Mouse (Mus musculus): ENCODE measurements around the gene Prf1. TPM values are rescaled to one million over a fixed set of nuclear protein-coding genes. Genes with fewer than 3 reads are reported as not detected.

The Prf1 gene
- total and polyA plus RNA-seq, 3 experiments: 0.39 to 0.93 (median 0.43) TPM

DNA sequence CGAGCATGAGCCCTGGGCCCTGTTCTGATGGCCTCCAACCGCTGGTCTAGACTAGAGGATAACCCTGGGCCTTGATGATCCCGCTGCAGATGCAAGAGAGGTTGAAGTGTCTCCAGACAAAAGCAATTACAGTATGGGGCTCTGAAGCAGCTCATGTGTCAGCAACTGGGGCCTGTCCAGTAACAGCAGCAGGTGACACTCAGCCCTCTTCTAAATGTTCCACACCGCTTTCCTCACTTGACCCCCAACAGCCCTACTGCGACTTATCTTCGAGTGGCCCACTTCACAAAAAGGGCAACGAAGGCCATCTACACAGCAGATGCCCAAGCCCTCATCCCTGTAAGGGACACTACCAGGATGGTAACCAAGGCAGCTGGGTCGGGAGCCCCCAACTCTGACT, 47.5 kb downstream of the Prf1 start:
- H3K79me2 ChIP-seq (replicated peaks; ENCODE audit: control insufficient read depth, extremely low read depth, insufficient read depth, poor library complexity, severe bottlenecking): no peaks in the 10 kb centered on the region
- H3K4me2 ChIP-seq (ENCODE audit: insufficient read depth, low read depth, poor library complexity, severe bottlenecking): no peak overlapping the region
- no peaks in the 10 kb centered on the region for H3K27me3 ChIP-seq (replicated peaks)
- no peak overlapping the region for H3K4me3 ChIP-seq (replicated peaks in 1 of 3; ENCODE audit: low read depth in 2 of 3, low read length in 2 of 3, poor library complexity in 1 of 3)
- H3K36me3 ChIP-seq (replicated peaks in 1 of 2; ENCODE audit: control insufficient read depth in 1 of 2, insufficient read depth in 1 of 2, low read length in 1 of 2): peaks cover 0 to 13% of the 10 kb centered on the region in 2 experiments
- no peak overlapping the region for H3K9ac ChIP-seq (ENCODE audit: insufficient read depth, low read depth)
- dilution Hi-C loops (cut with MboI; ENCODE audit: extremely low pct_ligation_motif_present, extremely low pct_unique_long_range_greater_than_20kb, low sequenced_read_pairs) (no loop called here), in situ Hi-C loops (cut with MboI; ENCODE audit: low pct_ligation_motif_present, low pct_unique_long_range_greater_than_20kb, low sequenced_read_pairs) (loop anchor here (25.0 kb wide), 1 partner anchor 317 kb away; no protein-coding TSS in a partner anchor)
- TF ChIP-seq MEF2A (IDR thresholded peaks at IDR 0.05; ENCODE audit: borderline replicate concordance, low read depth, low read length) (no peak), CHD1 (IDR thresholded peaks at IDR 0.05; ENCODE audit: low read depth, low read length) (no peak), TCF12 (IDR thresholded peaks at IDR 0.05; ENCODE audit: low read depth, low read length) (no peak), MAZ (IDR thresholded peaks at IDR 0.05; ENCODE audit: low read depth, low read length) (no peak), HCFC1 (IDR thresholded peaks at IDR 0.05; ENCODE audit: low read depth, low read length) (no peak), NELFE (IDR thresholded peaks at IDR 0.05; ENCODE audit: low read depth, low read length) (no peak), JUN (IDR thresholded peaks at IDR 0.05; ENCODE audit: insufficient read depth, low read depth, low read length) (no peak), E2F4 (IDR thresholded peaks at IDR 0.05; ENCODE audit: insufficient replicate concordance, low read depth, low read length) (no peak), USF1 (IDR thresholded peaks at IDR 0.05; ENCODE audit: low read depth, low read length) (no peak), KAT2A (IDR thresholded peaks at IDR 0.05; ENCODE audit: insufficient replicate concordance, low read length) (no peak)
- H3K27ac ChIP-seq (ENCODE audit: insufficient read depth, low read depth): no peak overlapping the region
- H3K4me1 ChIP-seq (ENCODE audit: control insufficient read depth in 1 of 2, insufficient read depth in 2 of 2): peaks cover 5 to 8% of the 10 kb centered on the region in 2 experiments; a peak in 3 of 4 replicates
- no peak for DNase-seq (ENCODE audit: extremely low read depth)
- H3K9me3 ChIP-seq (replicated peaks; ENCODE audit: low read length): peaks cover 7% of the 10 kb centered on the region

DNA sequence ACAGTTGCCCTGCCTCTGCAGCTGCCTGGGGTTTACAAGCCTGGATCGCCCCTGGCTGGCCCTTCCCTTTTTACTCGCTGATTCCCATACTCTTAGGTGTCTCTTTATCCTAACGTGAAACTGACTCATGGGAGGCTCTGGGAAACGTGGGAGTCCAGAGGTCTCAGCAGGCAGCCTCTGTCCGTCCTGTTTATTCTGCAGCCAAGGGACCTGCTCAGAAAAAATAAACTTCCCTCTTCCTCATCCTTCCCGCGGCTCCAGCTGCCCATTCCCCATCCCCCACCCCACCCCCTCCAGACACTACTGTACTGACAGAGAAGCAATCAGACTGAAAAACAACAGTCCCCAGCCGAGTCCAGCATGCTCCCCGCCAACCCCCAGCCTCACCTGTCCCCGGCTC, 48.7 kb downstream of the Prf1 start:
- no peak overlapping the region for H3K4me3 ChIP-seq (replicated peaks in 1 of 3; ENCODE audit: low read depth in 2 of 3, low read length in 2 of 3, poor library complexity in 1 of 3)
- no peak overlapping the region for H3K27ac ChIP-seq (ENCODE audit: insufficient read depth, low read depth)
- peaks cover 5 to 14% of the 10 kb centered on the region in 2 experiments; a peak in 3 of 4 replicates for H3K4me1 ChIP-seq (ENCODE audit: control insufficient read depth in 1 of 2, insufficient read depth in 2 of 2)
- no peaks in the 10 kb centered on the region for H3K79me2 ChIP-seq (replicated peaks; ENCODE audit: control insufficient read depth, extremely low read depth, insufficient read depth, poor library complexity, severe bottlenecking)
- TF ChIP-seq KAT2A (IDR thresholded peaks at IDR 0.05; ENCODE audit: insufficient replicate concordance, low read length) (no peak), CHD1 (IDR thresholded peaks at IDR 0.05; ENCODE audit: low read depth, low read length) (no peak), ELF1 (IDR thresholded peaks at IDR 0.05; ENCODE audit: low read depth, low read length) (no peak), USF1 (IDR thresholded peaks at IDR 0.05; ENCODE audit: low read depth, low read length) (no peak), UBTF (IDR thresholded peaks at IDR 0.05; ENCODE audit: low read depth, low read length) (no peak), ZC3H11A (IDR thresholded peaks at IDR 0.05; ENCODE audit: low read depth, low read length) (no peak), MAX (IDR thresholded peaks at IDR 0.05; ENCODE audit: low read length) (no peak), EP300 (IDR thresholded peaks at IDR 0.05; ENCODE audit: low read length) (no peak), GABPA (IDR thresholded peaks at IDR 0.05; ENCODE audit: insufficient replicate concordance, low read depth, low read length) (no peak), POLR2A (IDR thresholded peaks at IDR 0.05; ENCODE audit: low read depth, low read length) (no peak), USF2 (conservative IDR thresholded peaks at IDR 0.05; ENCODE audit: low read depth, low read length) (no peak), ZKSCAN1 (IDR thresholded peaks at IDR 0.05; ENCODE audit: borderline replicate concordance, low read depth, low read length) (no peak), MAZ (IDR thresholded peaks at IDR 0.05; ENCODE audit: low read depth, low read length) (no peak), MEF2A (IDR thresholded peaks at IDR 0.05; ENCODE audit: borderline replicate concordance, low read depth, low read length) (no peak), RCOR1 (conservative IDR thresholded peaks at IDR 0.05; ENCODE audit: low read depth, low read length) (no peak), MAFK (IDR thresholded peaks at IDR 0.05; ENCODE audit: insufficient replicate concordance, low read length) (no peak), CHD2 (IDR thresholded peaks at IDR 0.05; ENCODE audit: low read length) (no peak), NELFE (IDR thresholded peaks at IDR 0.05; ENCODE audit: low read depth, low read length) (no peak)
- DNase-seq (ENCODE audit: extremely low read depth): no peak
- in situ Hi-C loops (cut with MboI; ENCODE audit: low pct_ligation_motif_present, low pct_unique_long_range_greater_than_20kb, low sequenced_read_pairs) (loop anchor here (25.0 kb wide), 1 partner anchor 316 kb away; no protein-coding TSS in a partner anchor), dilution Hi-C loops (cut with MboI; ENCODE audit: extremely low pct_ligation_motif_present, extremely low pct_unique_long_range_greater_than_20kb, low sequenced_read_pairs) (no loop called here)
- no peak overlapping the region for H3K9ac ChIP-seq (ENCODE audit: insufficient read depth, low read depth)
- no peaks in the 10 kb centered on the region for H3K27me3 ChIP-seq (replicated peaks)
- no peak overlapping the region for H3K4me2 ChIP-seq (ENCODE audit: insufficient read depth, low read depth, poor library complexity, severe bottlenecking)
- H3K9me3 ChIP-seq (replicated peaks; ENCODE audit: low read length): peaks cover 7% of the 10 kb centered on the region
- H3K36me3 ChIP-seq (replicated peaks in 1 of 2; ENCODE audit: control insufficient read depth in 1 of 2, insufficient read depth in 1 of 2, low read length in 1 of 2): peaks cover 0 to 11% of the 10 kb centered on the region in 2 experiments

Data from CH12.LX (cell line).